Mouse (Mus musculus) neural tube, embryonic 14.5 days (tissue): ENCODE data around the gene Bbs7. TPM values are rescaled to one million over a fixed set of nuclear protein-coding genes. Genes with fewer than 3 reads are reported as not detected.
"Not testable (repeated sequence)": the region's sequence is repeated elsewhere in the genome, so short reads cannot be mapped to it uniquely, and the experiment has no call there.

Experiments
- ATAC-seq: fragments of 200-750 bp; cut with Nextera tagmentation; 2 replicates; pipeline ENCODE4 v1.8.0; 2017; ENCODE audit warnings: low read depth, mild to moderate bottlenecking, moderate TSS enrichment, moderate library complexity
- H3K27ac ChIP-seq: fragments of 300-500 bp; sonication (generic); 2 replicates; pipeline ENCODE4 v1.5.1; 2014; ENCODE audit warnings: low read depth, mild to moderate bottlenecking, control low read depth, low read length, moderate library complexity, mixed read lengths
- H3K27me3 ChIP-seq: fragments of 300-500 bp; sonication (generic); 2 replicates; pipeline ENCODE4 v1.6.1; 2014; ENCODE audit warnings: low read length; ENCODE audit not compliant: control insufficient read depth, insufficient read depth
- H3K36me3 ChIP-seq: fragments of 300-500 bp; sonication (generic); 2 replicates; pipeline ENCODE4 v1.6.1; 2014; ENCODE audit warnings: low read length, mixed read lengths; ENCODE audit not compliant: control insufficient read depth, insufficient read depth
- H3K4me1 ChIP-seq: fragments of 300-500 bp; sonication (generic); 2 replicates; pipeline ENCODE4 v1.6.1; 2014; ENCODE audit warnings: low read length; ENCODE audit not compliant: control insufficient read depth, insufficient read depth
- H3K4me2 ChIP-seq: fragments of 300-500 bp; sonication (generic); 2 replicates; pipeline ENCODE4 v1.6.1; 2014; ENCODE audit warnings: mild to moderate bottlenecking, low read depth, low read length, control low read depth
- H3K4me3 ChIP-seq: fragments of 300-500 bp; sonication (generic); 2 replicates; pipeline ENCODE4 v1.5.1; 2014; ENCODE audit warnings: low read depth, low read length, control low read depth, mixed read lengths
- H3K9ac ChIP-seq: fragments of 300-500 bp; sonication (generic); replicated peaks from 2 replicates; pipeline ENCODE4 v1.6.1; 2014; ENCODE audit warnings: low read depth, mild to moderate bottlenecking, control low read depth, low read length, mixed read lengths
- H3K9me3 ChIP-seq: fragments of 300-500 bp; sonication (generic); 2 replicates; pipeline ENCODE4 v1.6.1; 2016; ENCODE audit warnings: low read length; ENCODE audit not compliant: control insufficient read depth
- WGBS: fragments of 180-500 bp; shearing (Covaris S2); extraction: QIAGEN DNeasy Blood & Tissue Kit; methylation state at CpG from one replicate; pipeline ENCODE4 v1.1.7; 2014; 5-methylcytosine and 5-hydroxymethylcytosine counted together
- polyA plus RNA-seq: library from polyadenylated mRNA; unstranded; fragments of >200 nt; fragmentation: Nextera tagmentation; extraction: Ambion mirVana; gene quantifications from 2 replicates; pipeline ENCODE4 v1.2.1, GENCODE M21; 2014

The Bbs7 gene
- 20.3 and 22.1 TPM in 2 replicates for polyA plus RNA-seq

DNA sequence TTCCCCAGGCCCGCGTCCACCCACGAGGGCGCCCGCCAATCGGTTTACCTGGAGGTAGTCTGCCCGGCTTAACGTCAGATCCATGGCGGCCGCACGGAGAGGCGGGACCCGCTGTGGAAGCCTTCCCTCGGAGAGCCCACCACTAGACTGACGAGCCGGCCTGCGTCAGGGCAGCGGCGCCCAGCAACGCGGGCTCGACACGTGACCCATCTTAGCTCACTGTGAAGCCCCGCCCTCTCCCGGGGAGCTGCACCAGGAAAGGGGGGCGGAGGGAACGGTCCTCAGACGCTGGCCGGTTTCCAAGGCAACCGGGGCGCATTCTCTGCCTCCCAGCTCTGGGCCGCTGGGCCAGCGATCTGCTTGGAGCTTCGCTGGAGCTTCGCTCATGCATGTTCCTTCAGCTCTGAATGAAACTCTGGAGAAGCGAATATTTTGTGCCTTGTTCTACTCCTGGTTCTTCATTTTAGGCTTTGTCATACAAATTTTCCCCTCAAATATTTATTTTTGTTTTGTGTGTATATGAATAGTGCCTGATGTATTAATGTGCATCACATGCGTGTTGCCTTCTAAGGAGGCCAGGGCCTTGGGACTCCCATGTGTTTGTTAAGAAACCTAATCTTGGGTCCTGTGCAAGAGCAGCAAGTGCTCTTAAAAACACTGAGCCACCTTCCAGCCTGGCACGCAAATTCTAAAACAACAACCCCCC lies at the start of gene Bbs7:
TSS of gene Bbs7 (minus strand) at position 276 of the 706 bp plus-strand sequence.
- Histone ChIP-seq H3K27me3 (no peaks in the 10 kb centered on the region), H3K9ac (peak within 1 kb of the TSS; percentile 86), H3K36me3 (no peaks in the 10 kb centered on the region), H3K4me1 (no peaks in the 10 kb centered on the region; the same call in 1 of the 2 replicates), H3K4me3 (peak within 1 kb of the TSS; percentile 67), H3K27ac (peak within 1 kb of the TSS; percentile 72), H3K4me2 (peak within 1 kb of the TSS; percentile 68), H3K9me3 (no peaks in the 10 kb centered on the region)
- ATAC-seq: peak; percentile 100
- 3% methylated on average over 38 of the region's 38 CpGs for WGBS

DNA sequence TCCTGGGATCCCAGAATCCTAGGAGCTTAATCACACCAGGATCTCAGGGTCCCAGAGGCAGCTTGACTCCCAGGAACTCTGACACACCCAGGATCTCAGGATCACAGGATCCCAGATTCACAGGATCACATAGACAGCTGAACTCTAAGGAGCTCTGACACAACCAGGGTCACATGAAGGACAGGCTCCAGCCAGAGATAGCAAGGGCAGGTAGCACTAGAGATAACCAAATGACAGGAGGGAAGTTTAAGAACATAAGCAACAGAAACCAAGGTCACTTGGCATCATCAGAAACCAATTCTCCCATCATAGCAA lies 31.9 kb upstream of the Bbs7 start:
- not testable (repeated sequence) for H3K27me3 ChIP-seq, H3K4me3 ChIP-seq, H3K36me3 ChIP-seq, H3K9ac ChIP-seq, ATAC-seq, H3K9me3 ChIP-seq, H3K27ac ChIP-seq, H3K4me1 ChIP-seq, H3K4me2 ChIP-seq

DNA sequence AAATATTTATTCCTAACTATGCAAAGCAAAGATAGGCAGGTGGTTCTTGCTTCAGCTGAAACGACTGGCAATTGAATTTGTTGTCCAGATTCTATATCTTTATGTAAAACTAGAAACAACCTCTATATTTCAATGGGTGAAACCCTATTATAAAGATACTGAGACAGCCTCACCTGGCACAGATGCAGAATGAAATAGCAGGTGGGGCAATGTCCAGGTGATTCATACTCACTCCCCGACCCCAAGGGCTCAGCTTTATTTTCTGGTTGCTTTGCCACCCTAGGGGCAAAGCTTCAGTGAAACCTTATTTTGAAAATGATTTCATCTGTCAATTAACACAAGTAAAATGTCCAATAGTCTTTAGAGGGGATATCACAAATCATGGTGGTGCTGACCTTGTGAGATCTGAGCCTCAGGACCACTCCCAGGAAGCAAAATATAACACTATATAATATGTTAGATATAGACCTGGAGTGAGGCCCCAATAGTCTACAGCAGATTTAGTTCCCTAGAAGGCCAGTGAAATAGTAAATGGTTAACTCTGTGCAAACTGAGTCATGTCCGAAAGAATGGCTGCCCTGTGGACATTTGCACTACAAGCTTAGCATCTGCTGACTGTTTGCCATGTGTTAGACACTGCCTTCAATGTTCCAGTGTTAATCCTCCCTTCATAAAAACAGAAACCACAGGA lies 31.4 kb upstream of the Bbs7 start:
- Histone ChIP-seq H3K4me1 (no peaks in the 10 kb centered on the region), H3K4me2 (no peak overlapping the region), H3K36me3 (no peaks in the 10 kb centered on the region), H3K27me3 (no peaks in the 10 kb centered on the region), H3K27ac (no peak overlapping the region), H3K9me3 (no peaks in the 10 kb centered on the region), H3K4me3 (no peak overlapping the region), H3K9ac (no peak overlapping the region)
- ATAC-seq: no peak
- WGBS: 90% methylated on average over 3 of the region's 3 CpGs

DNA sequence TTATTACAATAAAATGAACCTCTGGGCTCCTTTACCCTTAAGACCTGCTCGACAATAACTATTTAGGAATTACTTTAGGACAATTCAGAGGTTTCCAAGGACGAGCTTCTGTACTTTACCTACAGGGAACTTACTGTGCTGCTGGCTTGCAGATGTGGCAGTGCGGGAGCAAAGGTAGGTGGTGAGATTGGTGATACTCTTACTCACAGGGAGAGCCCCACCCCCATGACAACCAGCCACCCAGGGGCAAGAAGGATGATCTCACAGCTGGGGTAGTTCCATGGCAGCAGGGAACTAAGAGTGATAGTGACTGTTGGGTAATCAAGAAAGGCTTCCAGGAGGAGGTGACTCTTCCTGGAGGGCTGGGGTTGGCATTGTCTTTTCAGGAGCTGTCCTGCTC lies 30.1 kb upstream of the Bbs7 start:
- Histone ChIP-seq H3K4me1 (no peaks in the 10 kb centered on the region), H3K27ac (no peak overlapping the region), H3K4me3 (no peak overlapping the region), H3K27me3 (no peaks in the 10 kb centered on the region), H3K4me2 (no peak overlapping the region), H3K9me3 (no peaks in the 10 kb centered on the region), H3K36me3 (no peaks in the 10 kb centered on the region), H3K9ac (no peak overlapping the region)
- 79% methylated on average over 3 of the region's 3 CpGs for WGBS
- no peak for ATAC-seq

DNA sequence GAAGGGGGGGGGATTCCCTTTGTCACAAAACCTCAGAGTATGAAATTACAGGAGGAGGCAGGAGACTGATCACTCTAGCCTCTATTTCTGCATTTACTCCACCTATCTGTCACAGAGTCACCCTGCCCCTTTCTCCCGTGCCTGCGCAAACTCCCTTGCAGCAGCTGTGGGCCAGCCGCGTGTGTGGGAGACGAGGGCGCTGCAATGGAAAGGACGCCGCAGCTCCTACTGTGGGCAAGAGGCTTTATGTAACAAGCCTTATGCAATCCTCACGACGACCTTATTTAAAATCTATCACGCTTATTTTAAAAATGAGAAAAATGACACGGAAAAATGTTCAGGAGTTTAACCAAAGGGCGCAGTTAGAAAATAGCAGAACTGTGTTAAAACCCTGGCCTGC lies 29.5 kb upstream of the Bbs7 start:
- H3K9ac ChIP-seq: no peak overlapping the region
- no peak overlapping the region for H3K27ac ChIP-seq
- H3K4me3 ChIP-seq: no peak overlapping the region
- H3K36me3 ChIP-seq: no peaks in the 10 kb centered on the region
- no peaks in the 10 kb centered on the region for H3K4me1 ChIP-seq
- no peak overlapping the region for H3K4me2 ChIP-seq
- no peak for ATAC-seq
- WGBS: 72% methylated on average over 13 of the region's 13 CpGs
- no peaks in the 10 kb centered on the region for H3K27me3 ChIP-seq
- H3K9me3 ChIP-seq: no peaks in the 10 kb centered on the region

- H3K9me3 ChIP-seq: no peaks in the 10 kb centered on the region
- H3K4me1 ChIP-seq: no peaks in the 10 kb centered on the region
- H3K4me3 ChIP-seq: no peak overlapping the region
- WGBS: 62% methylated on average over 2 of the region's 2 CpGs
- H3K36me3 ChIP-seq: no peaks in the 10 kb centered on the region
- H3K9ac ChIP-seq: no peak overlapping the region
- ATAC-seq: no peak
- no peak overlapping the region for H3K4me2 ChIP-seq
- no peaks in the 10 kb centered on the region for H3K27me3 ChIP-seq
- H3K27ac ChIP-seq: no peak overlapping the region
Observed at GRCm38 (mm10) chr3:36640787-36641186, 27.5 kb upstream of the Bbs7 start.

DNA sequence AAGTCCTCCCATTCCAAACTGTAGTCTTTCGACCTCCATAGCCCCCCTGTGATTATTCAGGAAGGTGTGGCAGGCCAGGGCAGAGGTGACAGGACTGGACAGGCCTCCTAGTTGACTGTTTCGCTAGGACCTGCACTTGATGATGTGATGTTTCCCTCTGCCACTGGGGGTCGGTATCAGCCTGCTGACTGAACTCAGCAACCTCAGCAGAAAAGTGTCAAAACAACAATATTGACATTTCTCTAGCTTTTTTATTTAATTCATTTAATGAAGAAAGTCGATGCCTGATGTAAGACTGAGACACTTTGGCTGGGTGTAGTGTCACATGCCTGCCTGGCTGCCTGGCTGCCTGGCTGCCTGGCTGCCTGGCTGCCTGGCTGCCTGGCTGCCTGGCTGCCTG lies 22.2 kb upstream of the Bbs7 start:
- H3K9ac ChIP-seq: no peak overlapping the region
- peak; percentile 74 for ATAC-seq
- no peaks in the 10 kb centered on the region for H3K9me3 ChIP-seq
- H3K27ac ChIP-seq: no peak overlapping the region
- no peak overlapping the region for H3K4me3 ChIP-seq
- H3K27me3 ChIP-seq: no peaks in the 10 kb centered on the region
- H3K36me3 ChIP-seq: no peaks in the 10 kb centered on the region
- 22% methylated on average over 4 of the region's 4 CpGs for WGBS
- H3K4me1 ChIP-seq: no peaks in the 10 kb centered on the region
- no peak overlapping the region for H3K4me2 ChIP-seq

DNA sequence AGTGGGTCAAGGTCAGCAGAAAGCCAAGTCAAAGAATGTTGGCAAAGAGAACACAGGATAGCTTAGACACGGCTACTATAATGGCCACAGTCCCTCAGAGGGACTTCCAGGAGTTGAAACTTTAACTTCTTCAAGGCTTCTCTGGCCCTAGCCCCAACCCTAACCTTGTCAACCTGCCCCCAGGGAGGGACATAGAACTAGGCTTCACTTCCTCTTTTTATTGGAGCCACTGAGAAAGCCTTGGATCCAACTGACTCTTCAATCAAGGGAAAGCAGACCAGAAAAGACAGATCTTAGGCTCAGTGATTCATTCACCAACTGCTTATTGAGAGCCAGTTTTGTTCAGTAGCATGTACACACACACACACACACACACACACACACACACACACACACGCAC lies 13.5 kb upstream of the Bbs7 start:
- H3K9ac ChIP-seq: no peak overlapping the region
- H3K27ac ChIP-seq: no peak overlapping the region
- no peak for ATAC-seq
- H3K27me3 ChIP-seq: no peaks in the 10 kb centered on the region
- no peak overlapping the region for H3K4me3 ChIP-seq
- no peaks in the 10 kb centered on the region for H3K4me1 ChIP-seq
- no peak overlapping the region for H3K4me2 ChIP-seq
- peaks cover 2% of the 10 kb centered on the region; the same call in 1 of the 2 replicates for H3K36me3 ChIP-seq
- WGBS: 76% methylated on average over 2 of the region's 2 CpGs
- no peaks in the 10 kb centered on the region for H3K9me3 ChIP-seq

GRCm38 (mm10) chr3:36618181-36618580 lies 4.9 kb upstream of the Bbs7 start:
- Histone ChIP-seq H3K9me3 (no peaks in the 10 kb centered on the region), H3K4me1 (no peaks in the 10 kb centered on the region), H3K4me2 (no peak overlapping the region), H3K27me3 (no peaks in the 10 kb centered on the region), H3K9ac (no peak overlapping the region), H3K27ac (no peak overlapping the region), H3K36me3 (peaks cover 2% of the 10 kb centered on the region; the same call in 1 of the 2 replicates), H3K4me3 (no peak overlapping the region)
- 88% methylated on average over 7 of the region's 7 CpGs for WGBS
- ATAC-seq: no peak
